Mouse (Mus musculus) liver, postnatal 0 days (tissue): ENCODE results near the gene D630023F18Rik. TPM values are rescaled to one million over a fixed set of nuclear protein-coding genes. Genes with fewer than 3 reads are reported as not detected.

Experiments used
- ATAC-seq: fragments of 200-750 bp; cut with Nextera tagmentation; 2 replicates; pipeline ENCODE4 v1.8.0; 2017; ENCODE audit warnings: mild to moderate bottlenecking, moderate library complexity
- DNase-seq: peaks from one replicate; pipeline ENCODE4 v3.0.0-alpha.2; 2016
- H3K27ac ChIP-seq: fragments of 300-500 bp; sonication (generic); 2 replicates; pipeline ENCODE4 v1.5.1; 2014; ENCODE audit warnings: antibody characterized with exemption, moderate library complexity, mild to moderate bottlenecking, low read depth
- H3K27me3 ChIP-seq: fragments of 300-500 bp; sonication (generic); 2 replicates; pipeline ENCODE4 v1.6.1; 2014; ENCODE audit warnings: low read length, control low read depth, mixed read lengths; ENCODE audit not compliant: insufficient read depth
- H3K36me3 ChIP-seq: fragments of 300-500 bp; sonication (generic); replicated peaks from 2 replicates; pipeline ENCODE4 v1.6.1; 2014; ENCODE audit warnings: mild to moderate bottlenecking, control low read depth, low read length, moderate library complexity, mixed read lengths; ENCODE audit not compliant: insufficient read depth
- H3K4me1 ChIP-seq: fragments of 300-500 bp; sonication (generic); 2 replicates; pipeline ENCODE4 v1.6.1; 2014; ENCODE audit warnings: antibody characterized with exemption, mild to moderate bottlenecking, control low read depth; ENCODE audit not compliant: insufficient read depth
- H3K4me2 ChIP-seq: fragments of 300-500 bp; sonication (generic); 2 replicates; pipeline ENCODE4 v1.6.1; 2014; ENCODE audit warnings: low read depth, mild to moderate bottlenecking, low read length, moderate library complexity, mixed read lengths
- H3K4me3 ChIP-seq: fragments of 300-500 bp; sonication (generic); 2 replicates; pipeline ENCODE4 v1.5.1; 2014; ENCODE audit warnings: low read depth, low read length
- H3K9ac ChIP-seq: fragments of 300-500 bp; sonication (generic); replicated peaks from 2 replicates; pipeline ENCODE4 v1.6.1; 2014; ENCODE audit warnings: mild to moderate bottlenecking, moderate library complexity
- H3K9me3 ChIP-seq: fragments of 300-500 bp; sonication (generic); 2 replicates; pipeline ENCODE4 v1.6.1; 2016; ENCODE audit warnings: mild to moderate bottlenecking, control low read depth, low read length, mixed read lengths
- CTCF ChIP-seq: sonication (generic); IDR thresholded peaks from 2 replicates; pipeline ENCODE4 v1.5.1; 2016; ENCODE audit warnings: antibody characterized with exemption, low read depth
- EP300 ChIP-seq: IDR thresholded peaks from 2 replicates; pipeline ENCODE4 v1.6.1; 2016; ENCODE audit warnings: antibody characterized with exemption, low read depth, mild to moderate bottlenecking
- WGBS: fragments of 180-500 bp; shearing (Covaris S2); extraction: QIAGEN DNeasy Blood & Tissue Kit; methylation state at CpG from one replicate; pipeline ENCODE4 v1.1.7; 2014; ENCODE audit not compliant: insufficient replicate concordance; 5-methylcytosine and 5-hydroxymethylcytosine counted together
- polyA plus RNA-seq: library from polyadenylated mRNA; unstranded; fragments of >200 nt; fragmentation: Nextera tagmentation; extraction: Ambion mirVana; gene quantifications from 2 replicates; pipeline ENCODE4 v1.2.1, GENCODE M21; 2015

The D630023F18Rik gene
- polyA plus RNA-seq: 0.12 and 0.19 TPM in 2 replicates

GRCm38 (mm10) chr1:65122574-65123372 lies at the start of gene D630023F18Rik:
TSS of gene D630023F18Rik (minus strand) at chr1:65123214.
- Histone ChIP-seq H3K36me3 (no peaks in the 10 kb centered on the region), H3K27me3 (no peaks in the 10 kb centered on the region), H3K4me2 (0 out of 2 replicates have a peak within 1 kb of the TSS, but pooled peaks have one; percentile 13), H3K9me3 (no peaks in the 10 kb centered on the region), H3K27ac (no peak within 1 kb of the TSS), H3K4me3 (no peak within 1 kb of the TSS), H3K4me1 (peaks cover 3% of the 10 kb centered on the region; the same call in 1 of the 2 replicates), H3K9ac (no peak within 1 kb of the TSS)
- WGBS: 27% methylated on average over 9 of the region's 9 CpGs
- TF ChIP-seq CTCF (no peak), EP300 (no peak)
- DNase-seq (no peak), ATAC-seq (no peak)

- Histone ChIP-seq H3K4me1 (peaks cover 19% of the 10 kb centered on the region), H3K36me3 (peaks cover 43% of the 10 kb centered on the region)
- TF ChIP-seq EP300 (no peak), CTCF (no peak)
Measured at GRCm38 (mm10) chr1:65171579-65171978, 48.6 kb upstream of the D630023F18Rik start.

GRCm38 (mm10) chr1:65169947-65170346 lies 46.9 kb upstream of the D630023F18Rik start:
- no peak for ATAC-seq
- H3K4me2 ChIP-seq: no peak overlapping the region
- H3K27ac ChIP-seq: no peak overlapping the region
- H3K36me3 ChIP-seq: peaks cover 52% of the 10 kb centered on the region
- H3K9ac ChIP-seq: no peak overlapping the region
- peaks cover 13% of the 10 kb centered on the region for H3K4me1 ChIP-seq
- H3K27me3 ChIP-seq: no peaks in the 10 kb centered on the region
- DNase-seq: no peak
- H3K9me3 ChIP-seq: no peaks in the 10 kb centered on the region
- no peak overlapping the region for H3K4me3 ChIP-seq
- WGBS: 59% methylated on average over 5 of the region's 5 CpGs
- no peak for TF ChIP-seq CTCF
- TF ChIP-seq EP300: no peak

More at GRCm38 (mm10) chr1:65171579-65171978, 48.6 kb upstream of the D630023F18Rik start:
- ATAC-seq: no peak
- no peak overlapping the region for H3K4me2 ChIP-seq
- 83% methylated on average over 4 of the region's 4 CpGs for WGBS
- H3K4me3 ChIP-seq: no peak overlapping the region
- no peak for DNase-seq
- H3K9me3 ChIP-seq: no peaks in the 10 kb centered on the region
- H3K27ac ChIP-seq: no peak overlapping the region
- no peak overlapping the region for H3K9ac ChIP-seq
- no peaks in the 10 kb centered on the region for H3K27me3 ChIP-seq

- Histone ChIP-seq H3K36me3 (peaks cover 54% of the 10 kb centered on the region), H3K27ac (no peak overlapping the region), H3K4me3 (no peak overlapping the region), H3K4me2 (no peak overlapping the region), H3K27me3 (no peaks in the 10 kb centered on the region), H3K9me3 (no peaks in the 10 kb centered on the region), H3K4me1 (peaks cover 13% of the 10 kb centered on the region), H3K9ac (no peak overlapping the region)
- 70% methylated on average over 7 of the region's 7 CpGs for WGBS
- ATAC-seq: no peak
- TF ChIP-seq EP300: no peak
- TF ChIP-seq CTCF: no peak
- DNase-seq: no peak
Measured at GRCm38 (mm10) chr1:65169536-65169935, 46.5 kb upstream of the D630023F18Rik start.

GRCm38 (mm10) chr1:65167496-65167895 lies 44.5 kb upstream of the D630023F18Rik start:
- no peak overlapping the region for H3K4me3 ChIP-seq
- no peak for TF ChIP-seq CTCF
- no peak for TF ChIP-seq EP300
- H3K27me3 ChIP-seq: no peaks in the 10 kb centered on the region
- no peaks in the 10 kb centered on the region for H3K9me3 ChIP-seq
- H3K27ac ChIP-seq: no peak overlapping the region
- H3K36me3 ChIP-seq: peaks cover 58% of the 10 kb centered on the region
- H3K4me2 ChIP-seq: no peak overlapping the region
- DNase-seq (no peak), ATAC-seq (no peak)
- no peak overlapping the region for H3K9ac ChIP-seq
- H3K4me1 ChIP-seq: 0 out of 2 replicates have a peak, but pooled peaks cover 4% of the 10 kb centered on the region
- WGBS: 82% methylated on average over 1 of the region's 1 CpGs

- no peak overlapping the region for H3K9ac ChIP-seq
- no peak overlapping the region for H3K4me3 ChIP-seq
- H3K9me3 ChIP-seq: no peaks in the 10 kb centered on the region
- no peak for DNase-seq
- 81% methylated on average over 1 of the region's 1 CpGs for WGBS
- ATAC-seq: no peak
- H3K27me3 ChIP-seq: no peaks in the 10 kb centered on the region
- H3K4me2 ChIP-seq: no peak overlapping the region
- no peak overlapping the region for H3K27ac ChIP-seq
- TF ChIP-seq CTCF: 0 out of 2 replicates have a peak, but pooled peaks have one; percentile 17
- no peak for TF ChIP-seq EP300
- peaks cover 71% of the 10 kb centered on the region for H3K36me3 ChIP-seq
- no peaks in the 10 kb centered on the region for H3K4me1 ChIP-seq
Measured at GRCm38 (mm10) chr1:65162210-65162609, 39.2 kb upstream of the D630023F18Rik start.
